Mouse (Mus musculus) brain, embryonic 18.5 days (tissue): Measurements from ENCODE around the gene Mettl18.

Experiments
- DNase-seq: peaks from one replicate; pipeline ENCODE4 v3.0.0-alpha.2; 2012; ENCODE audit warnings: low read depth, low spot score

Gene Mettl18

DNA sequence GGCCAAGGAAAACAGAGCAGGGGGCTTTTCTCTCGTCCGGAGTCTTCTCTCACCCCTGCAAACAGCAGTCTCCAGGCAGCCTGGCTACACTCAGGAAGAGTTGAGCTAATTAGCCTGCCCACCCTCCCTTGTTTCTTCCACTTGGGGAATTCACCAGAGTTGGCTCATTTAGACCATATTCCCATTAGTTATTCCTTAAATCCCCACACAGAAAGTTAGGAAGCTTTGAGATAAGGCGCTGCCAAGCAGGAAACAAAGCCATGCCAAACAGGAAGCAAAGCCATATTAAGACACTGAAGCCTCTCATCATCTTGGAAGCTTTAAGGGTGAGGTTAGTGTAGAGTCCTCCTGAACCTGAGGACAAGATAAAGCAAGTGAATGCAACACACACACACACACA lies 48.9 kb downstream of the Mettl18 start:
- no peak for DNase-seq
